Mouse (Mus musculus): ENCODE results near the gene Fignl2.

DNA sequence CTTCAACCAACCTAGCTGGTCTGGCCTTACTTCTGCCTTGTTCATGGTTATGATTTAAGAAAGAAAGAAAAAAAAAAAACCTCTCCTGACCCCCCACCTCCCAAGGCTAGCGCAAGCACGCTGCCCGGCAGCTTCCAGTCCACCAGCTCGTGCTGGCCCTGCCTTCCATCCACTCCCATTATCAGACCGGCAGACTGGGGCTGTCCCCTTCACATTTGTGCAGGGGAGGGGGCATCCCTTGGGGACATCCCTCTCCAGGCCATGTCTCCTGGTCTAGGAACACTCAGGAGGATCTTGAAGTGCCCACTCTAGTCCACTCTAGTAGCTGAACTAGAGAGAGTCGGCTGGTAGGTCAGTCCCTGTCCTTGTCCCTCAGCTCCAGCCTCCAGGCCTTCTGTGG is 33.8 kb downstream of the Fignl2 start:
- TF ChIP-seq EP300 (IDR thresholded peaks at IDR 0.05; ENCODE audit: low read length) (no peak), POLR2A (IDR thresholded peaks at IDR 0.05; ENCODE audit: low read depth, low read length) (no peak), POLR2AphosphoS2 (IDR thresholded peaks at IDR 0.05; ENCODE audit: low read depth, low read length) (no peak), ZNF384 (IDR thresholded peaks at IDR 0.05; ENCODE audit: low read depth, low read length) (no peak), BHLHE40 (IDR thresholded peaks at IDR 0.05; ENCODE audit: low read depth, low read length) (no peak), CTCF (conservative IDR thresholded peaks at IDR 0.05 in 1 of 2, IDR thresholded peaks at IDR 0.05 in 1 of 2; ENCODE audit: low read depth in 2 of 2, low read length in 2 of 2) (no peak), ZC3H11A (IDR thresholded peaks at IDR 0.05; ENCODE audit: low read depth, low read length) (no peak), ETS1 (conservative IDR thresholded peaks at IDR 0.05; ENCODE audit: low read depth, low read length) (no peak), MAZ (IDR thresholded peaks at IDR 0.05; ENCODE audit: low read depth, low read length) (no peak)
